ENCODE assay signal across 15 mouse cellular contexts in the genomic region with DNA sequence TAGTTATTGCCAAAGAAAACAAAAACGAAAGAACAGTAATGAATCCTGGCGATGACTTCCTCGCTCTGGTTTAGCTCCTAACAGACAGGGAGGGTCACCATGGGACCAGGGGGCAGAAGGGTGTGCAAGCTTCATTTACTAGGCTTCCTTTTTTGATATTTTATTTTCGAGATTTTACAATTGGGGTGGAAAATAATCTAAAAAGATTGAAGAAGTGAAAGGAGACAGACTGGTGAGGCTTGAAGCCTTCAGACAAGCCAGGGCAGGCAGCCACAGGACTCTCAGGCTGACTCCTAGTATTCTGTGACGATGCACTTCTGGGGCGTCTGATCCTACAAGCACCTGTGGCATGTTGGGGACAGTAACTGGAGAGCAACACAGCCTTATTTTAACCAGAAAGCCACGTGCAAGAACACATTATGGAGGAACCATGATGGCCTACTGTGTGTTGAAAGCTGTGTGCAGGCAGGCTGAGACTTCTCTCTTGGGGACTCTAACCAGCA.
A peak's percentile ranks its signal among the peaks of the same experiment; 100 is the strongest.
DNase-seq lines count a peak whose midpoint lies in the region; ATAC-seq and TF ChIP-seq lines count a peak whose summit lies in the region.
"Had no signal": no experiment of that assay in that cellular context is flagged by ENCODE, and none has a peak within 500 bp of the region (broad histone marks: within the 10 kb centered on the region; RNA-seq: fewer than 3 reads in every experiment).

No protein-coding gene starts in this region.

- H3K4me1 ChIP-seq in heart, embryonic 16.5 days (ENCODE audit: control insufficient read depth, insufficient read depth, low read length), result peaks cover 12% of the 10 kb centered on the region
- H3K4me1 ChIP-seq in embryonic facial prominence, embryonic 15.5 days, result peaks cover 58% of the 10 kb centered on the region
- no peaks in the 10 kb centered on the region for H3K4me1 ChIP-seq in stomach, postnatal 0 days (replicated peaks; ENCODE audit: control insufficient read depth, insufficient read depth)

- no peaks in the 10 kb centered on the region for H3K27me3 ChIP-seq in heart, embryonic 16.5 days (ENCODE audit: control insufficient read depth, insufficient read depth, low read length)
- H3K27me3 ChIP-seq in embryonic facial prominence, embryonic 15.5 days, result no peaks in the 10 kb centered on the region
- H3K27me3 ChIP-seq in stomach, postnatal 0 days (ENCODE audit: control insufficient read depth, insufficient read depth, low read length), result no peaks in the 10 kb centered on the region
- H3K27me3 ChIP-seq: neural tube, embryonic 13.5 days; stomach, embryonic 15.5 days had no signal

- ATAC-seq in heart, embryonic 16.5 days (replicated peaks; ENCODE audit: extremely low read depth, insufficient read depth, low FRiP score), result 0 out of 2 replicates have a peak, but pooled peaks have one; percentile 37
- ATAC-seq in embryonic facial prominence, embryonic 15.5 days (ENCODE audit: insufficient number of reproducible peaks, low FRiP score, low TSS enrichment, low read depth), result no peak
- ATAC-seq in stomach, postnatal 0 days (ENCODE audit: low FRiP score, low TSS enrichment), result no peak
- ATAC-seq in erythroblast, adult 5-6 weeks (replicated peaks; ENCODE audit: low FRiP score, poor library complexity, severe bottlenecking), result no peak
- ATAC-seq: forebrain, embryonic 16.5 days; midbrain, embryonic 16.5 days had no signal

- no peaks in the 10 kb centered on the region for H3K9me3 ChIP-seq in heart, embryonic 16.5 days (replicated peaks; ENCODE audit: control insufficient read depth, low read length)
- H3K9me3 ChIP-seq in embryonic facial prominence, embryonic 15.5 days (replicated peaks), result no peaks in the 10 kb centered on the region
- no peaks in the 10 kb centered on the region for H3K9me3 ChIP-seq in stomach, postnatal 0 days (ENCODE audit: control insufficient read depth, low read length)
- H3K9me3 ChIP-seq: neural tube, embryonic 13.5 days; stomach, embryonic 15.5 days had no signal

- no peak for DNase-seq in heart, postnatal 10 days
- peak; percentile 25 for DNase-seq in lung, postnatal 36 days
- no peak for DNase-seq in lung, postnatal 4 days
- DNase-seq in stomach, postnatal 0 days (ENCODE audit: low spot score), result no peak
- DNase-seq: cerebellum, adult 9-11 months; thymus, postnatal 36 days had no signal

- TF ChIP-seq EP300 in stomach, postnatal 0 days (optimal IDR thresholded peaks at IDR 0.05), result no peak

- no peak overlapping the region for H3K4me2 ChIP-seq in heart, embryonic 16.5 days (ENCODE audit: low read depth, low read length)
- no peak overlapping the region for H3K4me2 ChIP-seq in embryonic facial prominence, embryonic 15.5 days (replicated peaks)
- no peak overlapping the region for H3K4me2 ChIP-seq in stomach, postnatal 0 days (replicated peaks; ENCODE audit: low read depth)
- H3K4me2 ChIP-seq: neural tube, embryonic 13.5 days; stomach, embryonic 15.5 days had no signal

- H3K27ac ChIP-seq in heart, embryonic 16.5 days (ENCODE audit: low read length), result no peak overlapping the region; the same call in 1 of the 2 replicates
- H3K27ac ChIP-seq in embryonic facial prominence, embryonic 15.5 days (replicated peaks), result peak overlapping the region; percentile 71
- H3K27ac ChIP-seq in stomach, postnatal 0 days (replicated peaks), result no peak overlapping the region
- H3K27ac ChIP-seq: liver, embryonic 14.5 days; macrophage; neural tube, embryonic 13.5 days; stomach, embryonic 15.5 days had no signal

- H3K9ac ChIP-seq in heart, embryonic 16.5 days (ENCODE audit: low read length), result no peak overlapping the region
- H3K9ac ChIP-seq in embryonic facial prominence, embryonic 15.5 days, result no peak overlapping the region
- H3K9ac ChIP-seq in stomach, postnatal 0 days (ENCODE audit: low read length), result peak overlapping the region; percentile 8; the same call in 1 of the 2 replicates
- H3K9ac ChIP-seq: liver, embryonic 14.5 days; neural tube, embryonic 13.5 days; stomach, embryonic 15.5 days had no signal

- 62% methylated on average over 7 of the region's 7 CpGs for WGBS in heart, embryonic 16.5 days
- WGBS in embryonic facial prominence, embryonic 15.5 days, result 41% methylated on average over 7 of the region's 7 CpGs
- 64% methylated on average over 7 of the region's 7 CpGs for WGBS in stomach, postnatal 0 days

- no peak overlapping the region for H3K4me3 ChIP-seq in heart, embryonic 16.5 days (ENCODE audit: low read length)
- no peak overlapping the region for H3K4me3 ChIP-seq in embryonic facial prominence, embryonic 15.5 days (replicated peaks)
- H3K4me3 ChIP-seq in stomach, postnatal 0 days (ENCODE audit: low read depth, low read length), result no peak overlapping the region
- H3K4me3 ChIP-seq: neural tube, embryonic 13.5 days; stomach, embryonic 15.5 days had no signal

- TF ChIP-seq CTCF in stomach, postnatal 0 days (IDR thresholded peaks at IDR 0.05; ENCODE audit: low read depth), result no peak

- peaks cover 44% of the 10 kb centered on the region for H3K36me3 ChIP-seq in heart, embryonic 16.5 days (ENCODE audit: control insufficient read depth, insufficient read depth)
- H3K36me3 ChIP-seq in embryonic facial prominence, embryonic 15.5 days, result peaks cover 56% of the 10 kb centered on the region
- peaks cover 14% of the 10 kb centered on the region for H3K36me3 ChIP-seq in stomach, postnatal 0 days (ENCODE audit: control insufficient read depth, insufficient read depth, low read length)

- intact Hi-C loops in heart, postnatal 10 days (cut with DNase I), result no loop called here
